ENCODE assay signal across 15 mouse cellular contexts in the genomic region with DNA sequence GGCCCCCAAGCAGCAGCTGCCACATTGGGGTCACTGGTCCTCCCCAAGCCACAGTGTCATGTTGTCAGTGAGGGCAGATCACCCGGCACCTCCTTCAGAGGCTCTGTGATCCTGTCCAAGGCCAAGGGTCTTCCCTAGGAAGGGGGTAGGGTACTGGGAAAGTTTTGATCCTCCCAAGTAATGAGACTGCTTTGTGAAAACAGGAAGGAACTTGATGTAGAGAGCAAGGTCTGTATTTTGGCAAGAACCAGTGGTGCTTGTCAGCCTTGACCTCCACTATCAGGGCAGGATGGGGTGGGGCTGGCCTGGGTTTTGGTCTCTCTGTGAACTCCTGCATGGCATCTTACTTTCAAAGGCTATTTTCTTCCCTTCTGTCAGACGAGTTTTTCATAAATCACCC. TPM values are rescaled to one million over a fixed set of nuclear protein-coding genes. Genes with fewer than 3 reads are reported as not detected.
A peak's percentile ranks its signal among the peaks of the same experiment; 100 is the strongest.
DNase-seq lines count a peak whose midpoint lies in the region; ATAC-seq lines count a peak whose summit lies in the region.
"Had no signal": no experiment of that assay in that cellular context is flagged by ENCODE, and none has a peak within 500 bp of the region (broad histone marks: within the 10 kb centered on the region; RNA-seq: fewer than 3 reads in every experiment).

No protein-coding gene starts in this region.

- ATAC-seq in heart, embryonic 13.5 days (ENCODE audit: extremely low read depth, insufficient number of reproducible peaks, low FRiP score, low TSS enrichment): no peak
- ATAC-seq in lung, embryonic 16.5 days (ENCODE audit: low read depth): peak; percentile 82
- ATAC-seq: CD4-positive, CD25-positive, alpha-beta regulatory T cell, adult 4 months had no signal

- no peaks in the 10 kb centered on the region for H3K36me3 ChIP-seq in heart, embryonic 13.5 days
- H3K36me3 ChIP-seq in lung, embryonic 16.5 days (ENCODE audit: control insufficient read depth, insufficient read depth, low read length): no peaks in the 10 kb centered on the region
- H3K36me3 ChIP-seq: embryonic facial prominence, embryonic 10.5 days; hindbrain, embryonic 13.5 days; limb, embryonic 10.5 days; neural tube, embryonic 15.5 days had no signal

- peaks cover 17% of the 10 kb centered on the region for H3K4me1 ChIP-seq in heart, embryonic 13.5 days
- H3K4me1 ChIP-seq in lung, embryonic 16.5 days (replicated peaks; ENCODE audit: control insufficient read depth, insufficient read depth, low read length): peaks cover 3% of the 10 kb centered on the region
- H3K4me1 ChIP-seq: hindbrain, embryonic 13.5 days; neural tube, embryonic 15.5 days had no signal

- H3K9ac ChIP-seq in heart, embryonic 13.5 days: no peak overlapping the region
- H3K9ac ChIP-seq in lung, embryonic 16.5 days (ENCODE audit: low read length): no peak overlapping the region
- H3K9ac ChIP-seq: hindbrain, embryonic 13.5 days; neural tube, embryonic 15.5 days had no signal

- no peak overlapping the region for H3K4me2 ChIP-seq in heart, embryonic 13.5 days
- no peak overlapping the region for H3K4me2 ChIP-seq in lung, embryonic 16.5 days (ENCODE audit: low read depth, low read length)
- H3K4me2 ChIP-seq: hindbrain, embryonic 13.5 days; neural tube, embryonic 15.5 days had no signal

- no peaks in the 10 kb centered on the region for H3K9me3 ChIP-seq in heart, embryonic 13.5 days
- H3K9me3 ChIP-seq in lung, embryonic 16.5 days (ENCODE audit: control insufficient read depth, low read length): no peaks in the 10 kb centered on the region
- H3K9me3 ChIP-seq: embryonic facial prominence, embryonic 10.5 days; hindbrain, embryonic 13.5 days; limb, embryonic 10.5 days; neural tube, embryonic 15.5 days had no signal

- no peak overlapping the region for H3K4me3 ChIP-seq in heart, embryonic 13.5 days
- no peak overlapping the region for H3K4me3 ChIP-seq in lung, embryonic 16.5 days (ENCODE audit: low read length)
- H3K4me3 ChIP-seq: embryonic facial prominence, embryonic 10.5 days; gastrocnemius, adult 2 months; hindbrain, embryonic 13.5 days; limb, embryonic 10.5 days; neural tube, embryonic 15.5 days had no signal

- 25% methylated on average over 2 of the region's 2 CpGs for WGBS in heart, embryonic 13.5 days
- 14% methylated on average over 2 of the region's 2 CpGs for WGBS in lung, embryonic 16.5 days

- DNase-seq in heart, adult 11 months: no peak
- no peak for DNase-seq in lung, postnatal 36 days
- peak; percentile 63 for DNase-seq in kidney, adult 11 months
- peak; percentile 56 to 73 for DNase-seq in kidney, postnatal 36 days
- DNase-seq in thymus, postnatal 36 days: no peak
- DNase-seq in thymus, postnatal 4 days: no peak
- DNase-seq: cerebellum, adult 8-10 months; gastrocnemius, adult 2 months had no signal

- peak overlapping the region; percentile 25; the same call in 1 of the 2 replicates for H3K27ac ChIP-seq in heart, embryonic 13.5 days (replicated peaks)
- H3K27ac ChIP-seq in lung, embryonic 16.5 days (ENCODE audit: low read length): 0 out of 2 replicates have a peak overlapping the region, but pooled peaks have one; percentile 22
- H3K27ac ChIP-seq: embryonic facial prominence, embryonic 10.5 days; gastrocnemius, adult 2 months; hindbrain, embryonic 13.5 days; limb, embryonic 10.5 days; neural tube, embryonic 15.5 days had no signal

- H3K27me3 ChIP-seq in heart, embryonic 13.5 days (replicated peaks): no peaks in the 10 kb centered on the region
- H3K27me3 ChIP-seq in lung, embryonic 16.5 days (ENCODE audit: control insufficient read depth, insufficient read depth, low read depth, low read length): no peaks in the 10 kb centered on the region
- H3K27me3 ChIP-seq: hindbrain, embryonic 13.5 days; neural tube, embryonic 15.5 days had no signal

RNA-seq across cellular contexts. Expression of a gene that starts 10.5 kb away (rescaled TPM):
- polyA plus RNA-seq in heart, embryonic 13.5 days (2015; fragmentation: Nextera tagmentation; extraction: Ambion mirVana): 40.2 and 43.4 TPM in 2 replicates
- polyA plus RNA-seq in lung, embryonic 16.5 days (2015; fragmentation: Nextera tagmentation; extraction: Ambion mirVana): 49.2 and 52.1 TPM in 2 replicates

Comparison
In these comparisons a context has a peak if more than half of its experiments do, and no peak if none do; other contexts are left out.
1. DNase-seq: peak in kidney, adult 11 months (single experiment) and kidney, postnatal 36 days (2 of 2); none in heart, adult 11 months (single experiment), lung, postnatal 36 days (single experiment), thymus, postnatal 36 days (0 of 2) and thymus, postnatal 4 days (single experiment).